Mouse (Mus musculus) megakaryocyte, embryonic 14.5 days (primary cell): ENCODE data around the gene Pdk2. TPM values are rescaled to one million over a fixed set of nuclear protein-coding genes. Genes with fewer than 3 reads are reported as not detected.
A peak's percentile ranks its signal among the peaks of the same experiment; 100 is the strongest.

Source experiments
- H3K27me3 ChIP-seq: replicated peaks from 2 replicates; pipeline ENCODE3; 2012; ENCODE audit warnings: inconsistent platforms
- H3K36me3 ChIP-seq: replicated peaks from 2 replicates; pipeline ENCODE3; 2012; ENCODE audit warnings: low read length, inconsistent platforms, mixed read lengths
- H3K4me1 ChIP-seq: 2 replicates; pipeline ENCODE4 v1.6.1; 2012; ENCODE audit warnings: inconsistent platforms
- H3K4me3 ChIP-seq: replicated peaks from 2 replicates; pipeline ENCODE3; 2012; ENCODE audit warnings: moderate library complexity, mild to moderate bottlenecking, inconsistent platforms
- H3K9me3 ChIP-seq: 2 replicates; pipeline ENCODE4 v1.6.1; 2012; ENCODE audit warnings: inconsistent platforms
- FLI1 ChIP-seq: IDR thresholded peaks from 2 replicates; pipeline ENCODE4 v1.6.1; 2012; ENCODE audit warnings: low read length, inconsistent platforms, mixed read lengths
- GATA1 ChIP-seq: IDR thresholded peaks from 3 replicates; pipeline ENCODE4 v1.6.1; 2012; ENCODE audit warnings: mixed read lengths, low read length, inconsistent platforms, borderline replicate concordance
- polyA plus RNA-seq: library from polyadenylated mRNA; stranded (reverse); fragments of >175 nt; gene quantifications from 2 replicates; pipeline ENCODE4 v1.2.3, GENCODE M21; 2012; ENCODE audit warnings: low replicate concordance; ENCODE audit not compliant: insufficient read depth

The Pdk2 gene
- polyA plus RNA-seq, 1 experiment = 38.6 TPM

GRCm38 (mm10) chr11:95042096-95042495 lies 942 bp upstream of the Pdk2 start:
- peaks cover 68% of the 10 kb centered on the region for H3K27me3 ChIP-seq
- peaks cover 27% of the 10 kb centered on the region for H3K36me3 ChIP-seq
- peaks cover 45% of the 10 kb centered on the region for H3K4me1 ChIP-seq
- no peaks in the 10 kb centered on the region for H3K9me3 ChIP-seq
- TF ChIP-seq FLI1 (no peak), GATA1 (no peak)
- H3K4me3 ChIP-seq = peak overlapping the region; percentile 97

GRCm38 (mm10) chr11:95040491-95041138 lies 539 bp downstream of the Pdk2 start:
- H3K4me1 ChIP-seq = peaks cover 45% of the 10 kb centered on the region
- H3K27me3 ChIP-seq = peaks cover 66% of the 10 kb centered on the region
- H3K4me3 ChIP-seq = peak overlapping the region; percentile 97
- TF ChIP-seq FLI1 (no peak), GATA1 (no peak)
- H3K9me3 ChIP-seq = no peaks in the 10 kb centered on the region
- H3K36me3 ChIP-seq = peaks cover 42% of the 10 kb centered on the region

GRCm38 (mm10) chr11:95039766-95040165 lies 1.4 kb downstream of the Pdk2 start:
- H3K4me3 ChIP-seq = peak overlapping the region; percentile 97
- no peaks in the 10 kb centered on the region for H3K9me3 ChIP-seq
- TF ChIP-seq FLI1 = no peak
- TF ChIP-seq GATA1 = no peak
- peaks cover 45% of the 10 kb centered on the region for H3K4me1 ChIP-seq
- peaks cover 51% of the 10 kb centered on the region for H3K36me3 ChIP-seq
- H3K27me3 ChIP-seq = peaks cover 66% of the 10 kb centered on the region

- Histone ChIP-seq H3K9me3 (no peaks in the 10 kb centered on the region), H3K27me3 (peaks cover 66% of the 10 kb centered on the region), H3K4me1 (peaks cover 49% of the 10 kb centered on the region), H3K4me3 (peak overlapping the region; percentile 50), H3K36me3 (peaks cover 58% of the 10 kb centered on the region)
- no peak for TF ChIP-seq GATA1
Measured at GRCm38 (mm10) chr11:95038818-95039655, 2.1 kb downstream of the Pdk2 start.

- Histone ChIP-seq H3K9me3 (no peaks in the 10 kb centered on the region), H3K36me3 (peaks cover 65% of the 10 kb centered on the region), H3K4me1 (peaks cover 52% of the 10 kb centered on the region)
Measured at GRCm38 (mm10) chr11:95038156-95038817, 2.9 kb downstream of the Pdk2 start.

GRCm38 (mm10) chr11:95037306-95037705 lies 3.8 kb downstream of the Pdk2 start:
- Histone ChIP-seq H3K4me1 (peaks cover 55% of the 10 kb centered on the region), H3K9me3 (no peaks in the 10 kb centered on the region), H3K27me3 (peaks cover 75% of the 10 kb centered on the region), H3K36me3 (peaks cover 73% of the 10 kb centered on the region), H3K4me3 (no peak overlapping the region)
- no peak for TF ChIP-seq GATA1
- no peak for TF ChIP-seq FLI1

More at GRCm38 (mm10) chr11:95038156-95038817, 2.9 kb downstream of the Pdk2 start:
- no peak for TF ChIP-seq GATA1
- no peak for TF ChIP-seq FLI1
- H3K27me3 ChIP-seq = peaks cover 68% of the 10 kb centered on the region
- H3K4me3 ChIP-seq = no peak overlapping the region

- Histone ChIP-seq H3K4me1 (peaks cover 55% of the 10 kb centered on the region), H3K4me3 (no peak overlapping the region), H3K9me3 (no peaks in the 10 kb centered on the region), H3K27me3 (peaks cover 75% of the 10 kb centered on the region), H3K36me3 (peaks cover 81% of the 10 kb centered on the region)
- no peak for TF ChIP-seq FLI1
- TF ChIP-seq GATA1 = no peak
Measured at GRCm38 (mm10) chr11:95036521-95036920, 4.6 kb downstream of the Pdk2 start.

GRCm38 (mm10) chr11:95034902-95035301 lies 6.3 kb downstream of the Pdk2 start:
- H3K36me3 ChIP-seq = peaks cover 88% of the 10 kb centered on the region
- H3K4me1 ChIP-seq = peaks cover 42% of the 10 kb centered on the region
- no peak overlapping the region for H3K4me3 ChIP-seq
- H3K9me3 ChIP-seq = no peaks in the 10 kb centered on the region
- peaks cover 63% of the 10 kb centered on the region for H3K27me3 ChIP-seq
- TF ChIP-seq GATA1 (no peak), FLI1 (no peak)

- no peak for TF ChIP-seq GATA1
- TF ChIP-seq FLI1 = no peak
- peaks cover 89% of the 10 kb centered on the region for H3K36me3 ChIP-seq
- peaks cover 54% of the 10 kb centered on the region for H3K27me3 ChIP-seq
- H3K4me1 ChIP-seq = peaks cover 31% of the 10 kb centered on the region
- H3K4me3 ChIP-seq = no peak overlapping the region
- no peaks in the 10 kb centered on the region for H3K9me3 ChIP-seq
Measured at GRCm38 (mm10) chr11:95033617-95034016, 7.5 kb downstream of the Pdk2 start.
